Mouse (Mus musculus) kidney, adult 9 months (tissue): ENCODE measurements around the gene Tmem176a.

Experiments used
- DNase-seq: peaks from one replicate; pipeline ENCODE4 v3.0.0; 2022

Tmem176a gene

DNA sequence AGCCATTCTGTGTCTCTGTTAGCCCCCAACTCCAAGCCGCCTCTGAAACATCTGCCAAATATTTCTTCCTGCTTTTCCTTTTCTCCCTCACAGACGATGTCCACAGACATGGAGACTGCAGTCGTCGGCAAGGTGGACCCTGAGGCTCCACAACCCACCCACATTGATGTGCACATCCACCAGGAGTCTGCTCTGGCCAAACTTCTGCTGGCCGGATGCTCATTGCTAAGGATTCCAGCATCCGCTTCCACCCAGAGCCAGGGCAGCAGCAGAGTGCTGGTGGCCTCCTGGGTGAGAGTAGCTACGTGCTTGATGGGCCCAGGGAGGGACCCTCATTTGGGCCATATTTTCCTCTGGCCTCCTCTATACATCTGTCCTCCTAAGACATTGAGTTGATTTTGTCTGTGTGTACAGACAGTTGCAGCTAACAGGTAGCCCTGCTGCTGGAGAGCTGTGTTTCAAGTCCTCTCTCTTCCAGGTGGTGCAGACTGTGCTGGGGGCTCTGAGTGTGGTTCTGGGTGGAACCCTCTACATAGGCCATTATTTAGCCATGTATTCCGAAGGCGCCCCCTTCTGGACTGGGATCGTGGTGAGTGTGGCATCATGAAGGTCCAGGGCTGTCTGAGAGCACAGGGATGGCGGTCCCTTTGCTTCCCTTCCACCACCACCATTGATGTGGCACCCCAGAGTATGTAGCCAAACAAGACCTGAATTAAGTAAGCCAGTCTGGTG lies 1.6 kb downstream of the Tmem176a start:
- peak; percentile 83 for DNase-seq

DNA sequence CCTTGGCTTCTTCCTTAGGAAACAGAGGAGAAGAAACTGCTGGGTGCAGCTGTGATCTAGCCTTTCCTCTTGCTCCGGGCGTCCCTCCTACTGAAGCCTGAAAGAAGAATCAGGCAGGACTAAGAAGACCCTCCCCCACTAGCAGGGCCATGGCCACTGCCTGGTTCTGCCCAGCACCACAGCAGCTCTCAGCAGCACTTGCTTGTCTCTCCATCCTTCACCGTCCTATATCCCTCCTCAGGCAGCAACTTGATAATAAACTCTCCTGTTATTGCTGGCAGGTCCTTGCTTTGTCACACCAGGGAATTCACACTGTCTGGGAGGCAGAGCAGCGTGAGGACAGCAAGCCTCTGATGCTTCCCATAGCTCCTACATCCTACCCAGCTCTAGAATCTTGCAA lies 4.4 kb downstream of the Tmem176a start:
- no peak for DNase-seq

GRCm38 (mm10) chr6:48851820-48852491 lies 11.2 kb downstream of the Tmem176a start:
- peak; percentile 71 for DNase-seq

DNA sequence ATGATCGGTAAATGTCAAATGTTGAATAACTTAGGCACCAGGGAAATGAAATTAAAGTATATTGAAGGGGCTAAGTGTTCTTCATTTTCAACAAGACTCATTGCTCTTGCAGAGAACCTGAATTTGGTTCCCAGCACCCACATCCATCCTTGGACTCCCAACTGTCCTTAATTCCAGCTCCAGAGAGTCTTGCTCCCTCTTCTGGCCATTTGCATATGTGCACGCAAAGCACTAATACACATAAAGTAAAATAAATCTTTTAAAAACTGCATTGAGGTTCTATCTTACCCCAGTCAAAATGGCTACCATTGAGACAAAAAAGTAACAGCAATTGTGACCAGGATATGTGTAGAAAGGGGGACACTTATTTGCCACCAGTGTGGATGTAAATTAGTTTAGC lies 13.4 kb downstream of the Tmem176a start:
- no peak for DNase-seq

DNA sequence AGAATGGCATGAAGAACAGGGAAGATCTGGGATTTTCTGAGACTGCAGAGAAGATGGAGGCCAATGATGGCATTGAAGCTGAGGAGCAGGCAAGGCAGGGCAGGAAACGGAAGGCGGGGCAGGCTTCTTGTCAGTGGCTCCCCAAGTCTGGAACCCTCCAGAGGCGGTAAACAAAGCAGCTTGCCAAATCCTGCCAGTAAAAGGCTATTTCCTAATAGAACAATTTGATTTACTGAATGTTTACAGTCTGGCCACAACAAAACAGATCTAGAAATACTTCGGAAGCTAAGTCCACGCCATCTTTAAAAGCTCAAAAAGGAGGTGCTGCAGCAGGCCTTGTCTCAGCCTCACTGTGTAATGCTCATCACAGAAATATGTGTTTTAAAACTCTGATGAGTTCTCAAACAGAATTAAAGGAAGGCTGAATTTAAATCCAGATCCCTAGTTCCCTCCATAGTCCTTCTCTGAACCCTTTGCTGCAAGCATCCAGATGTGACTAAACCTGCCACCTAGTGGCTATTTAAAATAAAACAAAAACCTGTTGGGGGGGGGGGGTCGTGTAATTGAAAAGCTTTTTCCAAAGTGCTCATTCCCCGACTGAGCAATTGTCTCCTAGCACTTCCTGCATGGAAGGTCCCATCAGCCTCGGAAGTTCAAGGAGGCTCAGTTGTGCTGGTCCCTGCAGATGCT lies 17.0 kb downstream of the Tmem176a start:
- DNase-seq, result peak; percentile 44

DNA sequence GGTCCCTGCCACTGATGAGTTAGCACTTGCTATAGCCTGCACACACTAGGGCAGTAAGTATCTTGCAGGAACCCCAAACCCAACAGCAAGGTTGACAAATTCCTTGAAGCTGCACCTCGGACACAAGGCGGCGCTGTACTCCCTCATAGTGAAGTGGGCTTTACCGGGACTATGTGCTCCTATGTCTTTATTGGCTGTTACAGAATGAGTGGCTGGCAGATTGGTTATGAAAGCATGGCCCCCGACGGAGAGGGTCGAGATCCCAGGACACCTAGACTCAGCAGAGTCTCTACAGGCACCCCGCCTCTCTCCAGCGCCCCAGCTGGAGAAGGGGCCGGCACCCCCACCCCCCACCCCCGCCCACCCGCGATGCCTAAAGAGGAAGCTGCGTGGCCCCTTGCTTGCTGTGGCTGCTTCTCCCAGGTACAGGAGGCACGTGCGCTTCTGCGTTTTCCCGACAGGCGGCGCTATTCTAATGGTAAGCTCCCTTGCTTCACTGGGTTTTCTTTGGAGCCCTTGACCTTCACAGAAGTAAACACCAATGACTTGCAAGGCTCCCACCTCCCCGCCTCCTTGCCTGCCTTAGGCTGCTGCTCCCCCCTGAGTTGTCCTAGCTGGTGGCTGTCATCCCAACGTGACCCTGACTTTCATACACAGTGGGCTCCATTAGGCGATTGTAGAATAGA lies 19.6 kb downstream of the Tmem176a start:
- DNase-seq, result peak; percentile 93

GRCm38 (mm10) chr6:48860851-48861250 lies 20.1 kb downstream of the Tmem176a start:
- no peak for DNase-seq

- peak; percentile 48 for DNase-seq
Observed at GRCm38 (mm10) chr6:48861616-48862280, 21.0 kb downstream of the Tmem176a start.

- DNase-seq, result no peak
Observed at GRCm38 (mm10) chr6:48862816-48863215, 22.1 kb downstream of the Tmem176a start.

DNA sequence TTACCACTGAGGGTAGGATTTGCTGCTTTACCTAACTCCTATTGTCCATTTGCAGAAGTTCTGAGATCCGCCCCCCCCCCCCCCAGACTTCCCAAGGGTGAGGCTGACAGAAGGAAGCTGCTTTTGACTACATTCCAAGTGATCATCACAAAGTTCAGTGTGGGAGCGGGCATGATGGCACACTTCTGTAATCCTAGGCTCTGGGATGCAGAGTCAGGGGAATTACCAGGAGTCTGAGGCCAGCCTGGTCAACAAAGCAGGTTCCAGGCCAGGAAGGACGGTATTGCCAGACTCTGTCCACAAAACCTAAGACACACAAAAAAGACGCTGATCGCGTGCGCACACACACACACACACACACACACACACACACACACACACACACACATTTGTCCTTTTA lies 22.8 kb downstream of the Tmem176a start:
- peak; percentile 78 for DNase-seq

DNA sequence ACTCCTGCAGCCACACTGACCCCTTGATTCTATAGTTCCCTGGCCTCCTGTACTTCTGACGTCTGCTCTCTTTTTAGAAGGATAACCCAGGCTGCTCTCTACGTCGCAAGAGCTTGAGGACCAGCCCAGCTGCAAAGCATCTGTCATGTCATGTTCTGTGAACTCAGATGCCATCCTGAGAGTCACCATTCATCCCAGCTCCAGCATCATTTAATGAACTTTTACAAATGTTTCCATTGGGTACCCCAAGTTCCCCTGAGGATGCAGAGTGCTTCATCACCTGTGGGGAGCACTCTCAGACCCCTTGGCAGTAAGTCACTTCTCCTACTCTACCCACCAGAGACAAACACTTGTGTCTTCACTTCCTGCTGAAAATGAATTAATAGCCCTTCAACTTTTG lies 23.5 kb downstream of the Tmem176a start:
- no peak for DNase-seq

DNA sequence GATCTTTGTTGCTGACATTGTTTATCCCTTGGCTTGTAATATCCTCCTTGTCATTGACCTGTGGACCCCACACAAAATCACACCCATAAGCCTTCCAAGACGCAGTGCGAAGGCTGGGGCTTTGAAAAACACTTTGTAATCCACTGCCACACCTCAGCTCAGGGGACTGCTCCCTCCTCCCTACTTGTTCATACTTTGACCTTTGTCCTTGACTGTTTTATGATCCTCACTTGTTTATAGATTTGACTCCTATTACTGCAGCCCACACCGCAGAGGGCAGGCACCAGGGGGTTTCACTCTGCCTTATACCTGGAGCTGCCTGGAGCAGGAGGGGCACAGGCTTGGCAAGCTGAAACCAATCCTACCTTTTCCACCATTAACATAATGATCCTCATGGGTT lies 24.0 kb downstream of the Tmem176a start:
- DNase-seq, result peak; percentile 86

DNA sequence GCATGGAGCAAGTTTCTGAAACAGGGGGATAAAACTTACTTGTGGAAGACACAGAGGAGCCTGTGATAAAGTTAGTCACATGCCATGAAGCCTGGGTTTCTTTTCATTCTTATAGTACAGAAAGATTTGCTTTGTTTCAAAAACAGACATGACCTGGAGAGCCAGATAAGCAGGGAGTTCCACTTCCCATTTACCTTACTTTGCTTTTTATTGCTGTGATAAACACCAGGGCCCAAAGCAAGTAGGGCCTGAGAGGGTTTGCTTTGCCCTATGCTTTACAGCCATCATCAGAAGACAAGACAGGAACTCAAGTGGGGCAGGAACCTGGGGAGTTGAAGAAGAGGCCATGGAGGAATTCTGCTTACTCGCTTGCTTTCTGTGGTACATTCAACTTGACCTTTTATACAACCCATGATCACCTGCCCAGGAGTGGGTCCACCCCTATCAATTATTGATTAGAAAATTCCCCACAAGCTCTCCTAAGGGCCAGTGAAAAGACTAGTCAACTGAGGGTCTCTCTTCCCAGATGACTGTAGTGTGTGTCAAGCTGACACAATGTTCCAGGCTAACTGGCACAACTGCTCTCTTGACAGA lies 24.5 kb downstream of the Tmem176a start:
- peak; percentile 79 for DNase-seq

- DNase-seq, result peak; percentile 88
Observed at GRCm38 (mm10) chr6:48866355-48866950, 25.7 kb downstream of the Tmem176a start.

- DNase-seq, result no peak
Observed at GRCm38 (mm10) chr6:48867158-48867557, 26.4 kb downstream of the Tmem176a start.

DNA sequence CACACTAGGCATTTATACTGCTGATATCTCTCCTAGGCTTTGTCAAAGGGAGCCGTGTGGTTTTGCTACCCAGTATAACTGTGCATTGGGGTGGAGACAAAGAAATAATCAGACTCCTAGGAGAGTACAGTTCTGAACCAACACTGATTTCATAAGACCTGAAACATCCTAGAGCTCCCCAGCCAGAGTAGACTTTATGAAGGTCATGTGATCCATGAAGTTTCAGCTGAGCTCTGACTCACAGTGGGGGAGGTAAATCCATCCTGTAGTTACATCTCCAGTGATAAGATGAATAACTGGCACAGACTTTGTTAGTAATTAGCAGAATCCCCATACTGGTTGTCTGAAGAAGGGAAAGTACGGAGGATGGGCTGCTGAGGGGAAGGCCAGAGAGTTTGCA lies 29.1 kb downstream of the Tmem176a start:
- DNase-seq, result no peak

GRCm38 (mm10) chr6:48872596-48872995 lies 31.9 kb downstream of the Tmem176a start, which contains the start of gene Aoc1:
Aoc1 (plus strand) TSS chr6:48872896.
- DNase-seq, result peak; percentile 16

GRCm38 (mm10) chr6:48874576-48874975 lies 33.9 kb downstream of the Tmem176a start:
- DNase-seq, result peak; percentile 45

DNA sequence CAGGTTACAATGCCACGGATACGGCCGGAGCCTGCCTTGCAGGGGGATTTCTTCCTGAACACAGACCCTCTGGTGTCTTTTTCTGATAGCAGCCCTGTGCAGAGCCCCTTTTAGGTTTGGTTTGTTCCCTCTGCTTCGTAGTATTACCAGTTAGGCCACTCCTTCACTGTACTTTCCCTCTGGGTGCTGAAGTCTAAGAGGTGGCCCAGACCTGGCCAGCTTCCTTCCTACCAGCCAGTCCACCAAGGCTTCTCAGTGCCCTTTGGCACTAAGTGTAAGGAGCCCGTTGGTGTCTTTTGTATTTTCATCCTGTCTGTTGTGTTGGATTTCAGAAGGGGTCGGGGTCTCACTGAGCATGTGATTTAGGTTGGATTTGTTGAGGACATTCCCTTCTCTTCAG lies 34.8 kb downstream of the Tmem176a start:
- DNase-seq, result peak; percentile 76

DNA sequence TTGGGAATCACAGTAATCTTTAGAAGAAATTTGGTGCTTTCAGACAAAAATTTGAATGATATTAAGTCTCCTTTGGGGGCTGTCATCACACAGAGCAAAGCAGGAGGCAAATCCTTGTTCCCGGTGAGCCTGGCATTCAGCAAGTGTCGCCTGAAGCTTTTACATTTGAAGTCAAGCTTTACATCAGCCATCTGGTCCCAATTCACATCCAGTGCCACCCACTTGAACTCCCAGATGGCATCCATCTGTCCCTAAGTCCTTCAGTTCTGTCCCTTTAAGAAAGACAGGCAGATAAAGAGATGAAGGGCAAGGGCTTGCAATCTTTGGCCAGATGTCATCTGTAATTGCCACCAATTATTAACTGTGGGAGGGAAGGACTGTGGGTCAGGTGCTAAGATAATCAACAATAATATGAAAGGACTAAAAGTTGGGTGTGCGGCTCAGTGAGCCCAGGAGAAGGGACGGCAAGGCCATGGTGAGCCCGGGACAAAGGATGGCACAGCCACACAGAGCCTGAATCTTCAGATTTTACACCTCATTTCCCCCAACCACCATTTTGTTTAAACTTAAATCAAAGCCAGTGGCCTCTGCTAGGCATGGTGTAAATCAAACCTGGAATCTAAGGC lies 35.9 kb downstream of the Tmem176a start:
- DNase-seq, result peak; percentile 77

DNA sequence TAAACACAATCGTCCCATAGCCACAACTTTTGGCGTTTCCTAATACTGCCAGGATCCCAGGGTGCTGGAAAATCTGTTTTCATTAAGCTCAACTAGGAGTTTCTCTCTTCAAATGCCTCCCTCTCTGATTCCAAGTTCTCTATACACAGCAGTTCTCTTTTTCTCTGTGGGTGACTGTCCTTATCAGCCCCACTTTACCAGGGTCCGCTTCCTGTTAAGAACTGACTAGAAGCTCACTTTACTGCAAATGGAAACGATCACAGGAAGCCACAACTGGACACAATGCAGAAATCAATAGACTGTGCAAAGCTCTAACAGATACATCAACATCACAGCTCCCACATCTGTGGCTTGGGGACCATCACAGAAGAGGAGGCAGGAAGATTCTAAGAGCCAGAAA lies 53.5 kb downstream of the Tmem176a start:
- no peak for DNase-seq
